Comparison of ENCODE assay signal across 24 mouse cellular contexts in the genomic region with DNA sequence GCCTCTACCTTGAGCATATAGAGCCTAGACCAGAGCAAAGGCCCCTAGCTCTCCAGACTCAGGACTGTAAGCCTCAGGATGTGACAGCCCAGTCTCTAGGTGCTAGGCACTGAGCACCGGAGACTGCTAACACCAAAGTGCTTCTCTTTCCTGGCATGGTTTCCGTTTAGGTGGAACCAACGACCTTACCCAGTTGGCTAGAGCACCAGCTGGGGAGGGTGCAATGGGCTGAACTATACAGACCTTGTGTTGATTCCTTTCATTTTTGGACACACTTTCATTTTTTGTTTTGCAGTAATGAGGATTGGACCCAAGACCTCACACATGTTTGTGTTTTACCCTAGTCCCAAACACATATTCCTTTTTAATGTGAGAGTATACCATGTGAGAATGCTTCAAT. TPM values are rescaled to one million over a fixed set of nuclear protein-coding genes. Genes with fewer than 3 reads are reported as not detected.
"Had no signal": no experiment of that assay in that cellular context is flagged by ENCODE, and none has a peak within 500 bp of the region (broad histone marks: within the 10 kb centered on the region; RNA-seq: fewer than 3 reads in every experiment).

No protein-coding gene starts in this region.

- H3K27me3 ChIP-seq: heart, embryonic 13.5 days; heart, embryonic 15.5 days; hindbrain, embryonic 13.5 days; hindbrain, embryonic 15.5 days; limb, embryonic 13.5 days; limb, embryonic 15.5 days; liver, embryonic 12.5 days had no signal

- H3K27ac ChIP-seq: heart, embryonic 13.5 days; heart, embryonic 15.5 days; hindbrain, embryonic 13.5 days; hindbrain, embryonic 15.5 days; hindbrain, postnatal 0 days; limb, embryonic 13.5 days; limb, embryonic 15.5 days; liver, embryonic 12.5 days; liver, embryonic 14.5 days had no signal

- H3K4me2 ChIP-seq: heart, embryonic 11.5 days; heart, embryonic 13.5 days; heart, embryonic 15.5 days; hindbrain, embryonic 13.5 days; hindbrain, embryonic 15.5 days; limb, embryonic 13.5 days; limb, embryonic 15.5 days; liver, embryonic 12.5 days had no signal

- ATAC-seq: hindbrain, postnatal 0 days; intestine, embryonic 16.5 days; liver, embryonic 12.5 days had no signal

- H3K9me3 ChIP-seq: heart, embryonic 13.5 days; heart, embryonic 15.5 days; hindbrain, embryonic 13.5 days; hindbrain, embryonic 15.5 days; limb, embryonic 13.5 days; limb, embryonic 15.5 days; liver, embryonic 12.5 days had no signal

- H3K4me3 ChIP-seq: heart, embryonic 13.5 days; heart, embryonic 15.5 days; hindbrain, embryonic 13.5 days; hindbrain, embryonic 15.5 days; limb, embryonic 13.5 days; limb, embryonic 15.5 days; liver, embryonic 12.5 days had no signal

- H3K4me1 ChIP-seq: hindbrain, embryonic 13.5 days; hindbrain, embryonic 15.5 days; limb, embryonic 13.5 days had no signal

- H3K36me3 ChIP-seq: heart, embryonic 15.5 days; hindbrain, embryonic 13.5 days; hindbrain, embryonic 15.5 days; limb, embryonic 13.5 days; limb, embryonic 15.5 days; liver, embryonic 12.5 days had no signal

- H3K9ac ChIP-seq: heart, embryonic 13.5 days; heart, embryonic 15.5 days; hindbrain, embryonic 13.5 days; hindbrain, embryonic 15.5 days; limb, embryonic 13.5 days; limb, embryonic 15.5 days; liver, embryonic 12.5 days; liver, embryonic 14.5 days had no signal

- DNase-seq: gastrocnemius, postnatal 14 days; gastrocnemius, postnatal 36 days; heart, adult 18-20 months; heart, postnatal 14 days; heart, postnatal 36 days; kidney, adult 11 months; kidney, adult 8-10 months; kidney, postnatal 14 days; kidney, postnatal 36 days; layer of hippocampus, adult 9-11 months; layer of hippocampus, postnatal 36 days; left cerebral cortex, postnatal 4 days had no signal

RNA-seq across cellular contexts. Expression of a gene that starts 7.7 kb away (rescaled TPM):
- total RNA-seq: layer of hippocampus, adult 8-10 months had no signal
